Mouse (Mus musculus) G1E (cell line): ENCODE results near the gene Adarb1.

Source experiments
- CTCF ChIP-seq: IDR thresholded peaks from 2 replicates; pipeline ENCODE4 v1.5.1; 2012; ENCODE audit warnings: low read depth, low read length, inconsistent platforms, mixed read lengths
- POLR2AphosphoS5 ChIP-seq: IDR thresholded peaks from 2 replicates; pipeline ENCODE4 v1.6.1; 2012; ENCODE audit warnings: low read depth, low read length, inconsistent platforms; ENCODE audit not compliant: insufficient replicate concordance
- TAL1 ChIP-seq: conservative IDR thresholded peaks from 2 replicates; pipeline ENCODE4 v1.6.1; 2012; ENCODE audit warnings: low read depth, low read length, inconsistent platforms, mixed read lengths

DNA sequence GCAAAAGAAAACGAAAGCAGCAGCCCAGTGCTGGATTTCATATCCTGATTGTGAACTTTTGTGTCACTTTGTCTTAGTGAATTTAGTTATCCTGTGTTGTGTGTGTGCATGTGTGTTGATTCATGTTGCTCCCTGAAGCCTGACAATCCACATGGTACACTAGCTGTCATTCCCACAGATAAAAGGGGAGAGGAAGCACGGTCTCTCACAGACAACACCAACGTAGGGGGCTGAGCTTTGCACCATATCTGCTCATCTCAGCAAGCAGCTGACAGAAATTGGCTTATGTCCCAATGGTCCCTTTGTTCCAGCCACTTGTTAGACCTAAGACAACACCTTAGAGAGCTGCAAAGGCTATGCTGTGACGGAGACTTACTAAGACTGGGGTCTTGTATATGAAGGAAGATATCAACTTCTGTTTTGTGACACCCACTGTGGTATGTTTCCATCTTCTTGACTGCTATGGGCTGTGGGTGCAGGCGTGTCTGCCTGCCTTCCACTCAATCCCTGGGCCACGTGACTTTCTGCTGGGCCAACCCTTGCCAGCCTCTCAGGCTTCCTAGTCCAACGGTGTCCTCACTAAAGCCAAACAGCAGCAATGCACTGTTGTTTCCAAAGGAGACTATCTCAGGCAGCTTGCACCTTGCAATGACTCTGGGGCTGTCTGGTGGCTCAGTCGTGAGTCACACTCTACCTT is 117.7 kb downstream of the Adarb1 start:
- TF ChIP-seq CTCF (no peak), POLR2AphosphoS5 (no peak), TAL1 (no peak)
